Mouse (Mus musculus) limb, embryonic 14.5 days (tissue): ENCODE results near the gene Prkcz. TPM values are rescaled to one million over a fixed set of nuclear protein-coding genes. Genes with fewer than 3 reads are reported as not detected.

ENCODE experiments used
- ATAC-seq: fragments of 200-750 bp; cut with Nextera tagmentation; 2 replicates; pipeline ENCODE4 v1.8.0; 2017; ENCODE audit warnings: low read depth, moderate number of reproducible peaks, moderate TSS enrichment; ENCODE audit not compliant: low FRiP score
- DNase-seq: peaks from one replicate; pipeline ENCODE4 v3.0.0-alpha.2; 2015; ENCODE audit warnings: low spot score
- H3K27ac ChIP-seq: fragments of 300-500 bp; sonication (generic); replicated peaks from 2 replicates; pipeline ENCODE4 v1.5.1; 2014; ENCODE audit warnings: low read depth, mild to moderate bottlenecking, low read length, moderate library complexity, mixed read lengths
- H3K27me3 ChIP-seq: fragments of 300-500 bp; sonication (generic); 2 replicates; pipeline ENCODE4 v1.6.1; 2014; ENCODE audit warnings: low read length, mixed read lengths; ENCODE audit not compliant: control insufficient read depth, insufficient read depth
- H3K36me3 ChIP-seq: fragments of 300-500 bp; sonication (generic); 2 replicates; pipeline ENCODE4 v1.6.1; 2014; ENCODE audit warnings: mild to moderate bottlenecking, low read length, moderate library complexity, mixed read lengths; ENCODE audit not compliant: control insufficient read depth, insufficient read depth
- H3K4me1 ChIP-seq: fragments of 300-500 bp; sonication (generic); 2 replicates; pipeline ENCODE4 v1.6.1; 2014; ENCODE audit warnings: antibody characterized with exemption, low read length, mixed read lengths; ENCODE audit not compliant: control insufficient read depth, insufficient read depth
- H3K4me2 ChIP-seq: fragments of 300-500 bp; sonication (generic); replicated peaks from 2 replicates; pipeline ENCODE4 v1.6.1; 2014; ENCODE audit warnings: low read depth, mild to moderate bottlenecking, low read length, moderate library complexity; ENCODE audit not compliant: severe bottlenecking
- H3K4me3 ChIP-seq: fragments of 300-500 bp; sonication (generic); replicated peaks from 2 replicates; pipeline ENCODE4 v1.5.1; 2014; ENCODE audit warnings: low read length
- H3K9ac ChIP-seq: fragments of 300-500 bp; sonication (generic); 2 replicates; pipeline ENCODE4 v1.6.1; 2014; ENCODE audit warnings: mild to moderate bottlenecking, low read depth, low read length, moderate library complexity; ENCODE audit not compliant: severe bottlenecking
- H3K9me3 ChIP-seq: fragments of 300-500 bp; sonication (generic); 2 replicates; pipeline ENCODE4 v1.6.1; 2016; ENCODE audit warnings: low read length; ENCODE audit not compliant: control insufficient read depth
- POLR2A ChIP-seq: fragments of 200-500 bp; IDR thresholded peaks from 2 replicates; pipeline ENCODE4 v1.8.0; 2012; ENCODE audit warnings: inconsistent platforms, mild to moderate bottlenecking, moderate library complexity, borderline replicate concordance; ENCODE audit not compliant: insufficient read depth, insufficient read length; ENCODE audit errors: extremely low read depth
- WGBS: fragments of 180-500 bp; shearing (Covaris S2); extraction: QIAGEN DNeasy Blood & Tissue Kit; methylation state at CpG from one replicate; pipeline ENCODE4 v1.1.7; 2014; 5-methylcytosine and 5-hydroxymethylcytosine counted together
- polyA plus RNA-seq, 2 experiments: library from polyadenylated mRNA; depleted of rRNA in 1 of 2; stranded (reverse) in 1 of 2; unstranded in 1 of 2; fragments of >200 nt; fragmentation: Nextera tagmentation in 1 of 2; extraction: Ambion mirVana in 1 of 2; gene quantifications; 2 replicates each; pipeline versions ENCODE4 v1.2.1 to v1.2.3; 2012 to 2014

Gene Prkcz
- polyA plus RNA-seq, 2 experiments, result 7.1 to 7.4 TPM

- ATAC-seq, result no peak
- 37% methylated on average over 12 of the region's 12 CpGs for WGBS
- no peak for TF ChIP-seq POLR2A
- no peak for DNase-seq
- no peak overlapping the region for H3K4me2 ChIP-seq
- no peaks in the 10 kb centered on the region for H3K9me3 ChIP-seq
- no peak overlapping the region for H3K27ac ChIP-seq
- no peaks in the 10 kb centered on the region for H3K4me1 ChIP-seq
- H3K36me3 ChIP-seq, result no peaks in the 10 kb centered on the region
- no peak overlapping the region for H3K9ac ChIP-seq
- peaks cover 57% of the 10 kb centered on the region for H3K27me3 ChIP-seq
- H3K4me3 ChIP-seq, result no peak overlapping the region
These were observed 1.3 kb downstream of the Prkcz start for GRCm38 (mm10) chr4:155359560-155360464.

GRCm38 (mm10) chr4:155357601-155358000 lies 3.6 kb downstream of the Prkcz start:
- H3K9ac ChIP-seq, result no peak overlapping the region
- WGBS, result 44% methylated on average over 2 of the region's 2 CpGs
- DNase-seq (no peak), ATAC-seq (no peak)
- H3K27me3 ChIP-seq, result peaks cover 46% of the 10 kb centered on the region
- H3K4me3 ChIP-seq, result no peak overlapping the region
- no peak overlapping the region for H3K27ac ChIP-seq
- H3K4me2 ChIP-seq, result no peak overlapping the region
- TF ChIP-seq POLR2A, result no peak
- no peaks in the 10 kb centered on the region for H3K9me3 ChIP-seq
- no peaks in the 10 kb centered on the region for H3K4me1 ChIP-seq
- no peaks in the 10 kb centered on the region for H3K36me3 ChIP-seq

GRCm38 (mm10) chr4:155356354-155356753 lies 4.8 kb downstream of the Prkcz start:
- ATAC-seq (no peak), DNase-seq (no peak)
- Histone ChIP-seq H3K36me3 (no peaks in the 10 kb centered on the region), H3K4me1 (no peaks in the 10 kb centered on the region), H3K9ac (no peak overlapping the region), H3K4me3 (no peak overlapping the region), H3K4me2 (no peak overlapping the region), H3K27me3 (peaks cover 33% of the 10 kb centered on the region), H3K9me3 (no peaks in the 10 kb centered on the region), H3K27ac (no peak overlapping the region)
- TF ChIP-seq POLR2A, result no peak
- WGBS, result 87% methylated on average over 10 of the region's 10 CpGs

- ATAC-seq (no peak), DNase-seq (no peak)
- 81% methylated on average over 7 of the region's 7 CpGs for WGBS
- H3K4me1 ChIP-seq, result no peaks in the 10 kb centered on the region
- H3K9me3 ChIP-seq, result no peaks in the 10 kb centered on the region
- H3K36me3 ChIP-seq, result no peaks in the 10 kb centered on the region
- H3K4me3 ChIP-seq, result no peak overlapping the region
- TF ChIP-seq POLR2A, result no peak
- no peak overlapping the region for H3K9ac ChIP-seq
- H3K4me2 ChIP-seq, result no peak overlapping the region
- H3K27ac ChIP-seq, result no peak overlapping the region
- H3K27me3 ChIP-seq, result peaks cover 15% of the 10 kb centered on the region
These were observed 6.6 kb downstream of the Prkcz start for GRCm38 (mm10) chr4:155354546-155354945.

GRCm38 (mm10) chr4:155354035-155354434 lies 7.1 kb downstream of the Prkcz start:
- Histone ChIP-seq H3K9me3 (no peaks in the 10 kb centered on the region), H3K4me1 (no peaks in the 10 kb centered on the region), H3K36me3 (no peaks in the 10 kb centered on the region), H3K27ac (no peak overlapping the region), H3K9ac (no peak overlapping the region), H3K4me3 (no peak overlapping the region), H3K4me2 (no peak overlapping the region), H3K27me3 (peaks cover 12% of the 10 kb centered on the region; the same call in 1 of the 2 replicates)
- no peak for DNase-seq
- no peak for ATAC-seq
- WGBS, result 84% methylated on average over 6 of the region's 6 CpGs
- no peak for TF ChIP-seq POLR2A
